Comparison of ENCODE assay signal across 9 mouse cellular contexts in genomic region chr16:42910016-42910415, GRCm38 (mm10). TPM values are rescaled to one million over a fixed set of nuclear protein-coding genes. Genes with fewer than 3 reads are reported as not detected.
DNase-seq lines count a peak whose midpoint lies in the region; ATAC-seq and TF ChIP-seq lines count a peak whose summit lies in the region.
"Had no signal": no experiment of that assay in that cellular context is flagged by ENCODE, and none has a peak within 500 bp of the region (broad histone marks: within the 10 kb centered on the region; RNA-seq: fewer than 3 reads in every experiment).

No protein-coding gene starts in this region.

- H3K4me1 ChIP-seq in liver, postnatal 0 days (ENCODE audit: insufficient read depth) = peaks cover 8% of the 10 kb centered on the region; the same call in 1 of the 2 replicates
- H3K4me1 ChIP-seq in liver, embryonic 11.5 days (replicated peaks; ENCODE audit: control insufficient read depth, insufficient read depth, low read length) = peaks cover 4% of the 10 kb centered on the region; the same call in 1 of the 2 replicates
- peaks cover 3 to 10% of the 10 kb centered on the region in 2 experiments for H3K4me1 ChIP-seq in heart, embryonic 14.5 days (ENCODE audit: control insufficient read depth in 2 of 2, insufficient read depth in 2 of 2, low read length in 2 of 2)
- peaks cover 3% of the 10 kb centered on the region; the same call in 1 of the 2 replicates for H3K4me1 ChIP-seq in midbrain, embryonic 14.5 days (ENCODE audit: control insufficient read depth, insufficient read depth, low read length)
- H3K4me1 ChIP-seq: neural tube, embryonic 12.5 days had no signal

- no peaks in the 10 kb centered on the region for H3K9me3 ChIP-seq in liver, postnatal 0 days (ENCODE audit: low read length)
- H3K9me3 ChIP-seq in liver, embryonic 11.5 days (ENCODE audit: control insufficient read depth, low read length) = no peaks in the 10 kb centered on the region
- no peaks in the 10 kb centered on the region for H3K9me3 ChIP-seq in heart, embryonic 14.5 days (ENCODE audit: control insufficient read depth, low read length)
- no peaks in the 10 kb centered on the region for H3K9me3 ChIP-seq in midbrain, embryonic 14.5 days (ENCODE audit: control insufficient read depth, low read length)
- H3K9me3 ChIP-seq: neural tube, embryonic 12.5 days had no signal

- no peak overlapping the region for H3K9ac ChIP-seq in liver, postnatal 0 days (replicated peaks)
- no peak overlapping the region for H3K9ac ChIP-seq in liver, embryonic 11.5 days (ENCODE audit: low read depth, low read length)
- H3K9ac ChIP-seq in heart, embryonic 14.5 days (ENCODE audit: low read length) = no peak overlapping the region
- no peak overlapping the region for H3K9ac ChIP-seq in midbrain, embryonic 14.5 days (replicated peaks; ENCODE audit: low read length)
- H3K9ac ChIP-seq: neural tube, embryonic 12.5 days had no signal

- WGBS in liver, postnatal 0 days (ENCODE audit: insufficient replicate concordance) = 22% methylated on average over 4 of the region's 4 CpGs
- WGBS in liver, embryonic 11.5 days = 63% methylated on average over 4 of the region's 4 CpGs
- WGBS in heart, embryonic 14.5 days = 49% methylated on average over 4 of the region's 4 CpGs
- 12% methylated on average over 4 of the region's 4 CpGs for WGBS in midbrain, embryonic 14.5 days

- peak overlapping the region; percentile 26 for H3K27ac ChIP-seq in liver, postnatal 0 days (ENCODE audit: low read depth)
- no peak overlapping the region for H3K27ac ChIP-seq in liver, embryonic 11.5 days (ENCODE audit: low read depth, low read length)
- peak overlapping the region; percentile 56 to 68; a peak in 3 of 4 replicates for H3K27ac ChIP-seq in heart, embryonic 14.5 days (replicated peaks in 1 of 2; ENCODE audit: control insufficient read depth in 1 of 2, insufficient read depth in 1 of 2, low read depth in 2 of 2, low read length in 2 of 2)
- H3K27ac ChIP-seq in midbrain, embryonic 14.5 days (replicated peaks; ENCODE audit: low read depth, low read length) = no peak overlapping the region
- H3K27ac ChIP-seq: neural tube, embryonic 12.5 days had no signal

- no peak for TF ChIP-seq EP300 in liver, postnatal 0 days (IDR thresholded peaks at IDR 0.05; ENCODE audit: low read depth)

- TF ChIP-seq CTCF in liver, postnatal 0 days (IDR thresholded peaks at IDR 0.05; ENCODE audit: low read depth) = no peak

- DNase-seq in liver, postnatal 0 days = no peak
- DNase-seq in liver, embryonic 11.5 days (ENCODE audit: low spot score) = no peak
- peak; percentile 37 for DNase-seq in cerebellum, adult 8-10 months
- DNase-seq in midbrain, embryonic 14.5 days = peak; percentile 51
- DNase-seq in frontal cortex, postnatal 36 days (ENCODE audit: low spot score in 2 of 2) = no peak
- DNase-seq in left cerebral cortex, postnatal 14 days (ENCODE audit: low spot score in 2 of 2) = no peak

- no peaks in the 10 kb centered on the region for H3K27me3 ChIP-seq in liver, postnatal 0 days (ENCODE audit: insufficient read depth, low read length)
- no peaks in the 10 kb centered on the region for H3K27me3 ChIP-seq in liver, embryonic 11.5 days (replicated peaks; ENCODE audit: control insufficient read depth, insufficient read depth, low read length)
- H3K27me3 ChIP-seq in heart, embryonic 14.5 days (ENCODE audit: control insufficient read depth, insufficient read depth, low read length) = no peaks in the 10 kb centered on the region
- H3K27me3 ChIP-seq in midbrain, embryonic 14.5 days (ENCODE audit: control insufficient read depth, insufficient read depth, low read length) = no peaks in the 10 kb centered on the region
- H3K27me3 ChIP-seq: neural tube, embryonic 12.5 days had no signal

- H3K36me3 ChIP-seq in liver, postnatal 0 days (replicated peaks; ENCODE audit: insufficient read depth, low read length) = no peaks in the 10 kb centered on the region
- no peaks in the 10 kb centered on the region for H3K36me3 ChIP-seq in liver, embryonic 11.5 days (ENCODE audit: control insufficient read depth, insufficient read depth, low read length)
- no peaks in the 10 kb centered on the region for H3K36me3 ChIP-seq in heart, embryonic 14.5 days (ENCODE audit: control insufficient read depth, insufficient read depth, low read length)
- H3K36me3 ChIP-seq in midbrain, embryonic 14.5 days (ENCODE audit: control insufficient read depth, insufficient read depth, low read length) = no peaks in the 10 kb centered on the region
- H3K36me3 ChIP-seq: neural tube, embryonic 12.5 days had no signal

- no peak overlapping the region for H3K4me3 ChIP-seq in liver, postnatal 0 days (ENCODE audit: low read depth, low read length)
- H3K4me3 ChIP-seq in liver, embryonic 11.5 days (ENCODE audit: low read depth, low read length) = no peak overlapping the region
- no peak overlapping the region for H3K4me3 ChIP-seq in heart, embryonic 14.5 days (ENCODE audit: control insufficient read depth in 1 of 2, insufficient read depth in 1 of 2, low read depth in 1 of 2, low read length in 2 of 2)
- H3K4me3 ChIP-seq in midbrain, embryonic 14.5 days (replicated peaks; ENCODE audit: low read depth, low read length) = no peak overlapping the region
- H3K4me3 ChIP-seq: erythroblast, embryonic 14.5 days; neural tube, embryonic 12.5 days had no signal

- intact Hi-C loops in left cerebral cortex, postnatal 14 days (cut with DNase I) = loop anchor here (5.0 to 10.0 kb wide), 4 partner anchors 73 to 738 kb away; no protein-coding TSS in a partner anchor

- ATAC-seq in liver, postnatal 0 days = no peak
- no peak for ATAC-seq in liver, embryonic 11.5 days (replicated peaks; ENCODE audit: low FRiP score)
- no peak for ATAC-seq in heart, embryonic 14.5 days (ENCODE audit: insufficient number of reproducible peaks, insufficient read depth, low FRiP score, low read depth)
- ATAC-seq in midbrain, embryonic 14.5 days (ENCODE audit: low FRiP score, low TSS enrichment) = no peak

- H3K4me2 ChIP-seq in liver, postnatal 0 days (ENCODE audit: low read depth, low read length) = peak overlapping the region; percentile 53
- H3K4me2 ChIP-seq in liver, embryonic 11.5 days = no peak overlapping the region
- H3K4me2 ChIP-seq in heart, embryonic 14.5 days (ENCODE audit: low read length) = no peak overlapping the region
- H3K4me2 ChIP-seq in midbrain, embryonic 14.5 days (ENCODE audit: low read length) = peak overlapping the region; percentile 16; the same call in 1 of the 2 replicates
- H3K4me2 ChIP-seq: neural tube, embryonic 12.5 days had no signal

RNA-seq across cellular contexts. Expression of gene Zbtb20, which starts 34.3 kb away (rescaled TPM):
- polyA plus RNA-seq in liver, postnatal 0 days (2015; fragmentation: Nextera tagmentation; extraction: Ambion mirVana) = 7.9 and 9.2 TPM in 2 replicates
- 6.6 and 7.6 TPM in 2 replicates for polyA plus RNA-seq in liver, embryonic 11.5 days (2014; fragmentation: Nextera tagmentation; extraction: Ambion mirVana)
- 49.4 and 50.3 TPM in 2 replicates for polyA plus RNA-seq in heart, embryonic 14.5 days (2014; fragmentation: Nextera tagmentation; extraction: Ambion mirVana)
- polyA plus RNA-seq in midbrain, embryonic 14.5 days (2014; fragmentation: Nextera tagmentation; extraction: Ambion mirVana) = 63.2 and 80.6 TPM in 2 replicates
- 10 to 100 TPM; 48.4 to 53.0 TPM for total RNA-seq in left cerebral cortex, postnatal 14 days (2021)

Comparison
In these comparisons a context has a peak if more than half of its experiments do, and no peak if none do; other contexts are left out.
1. H3K27ac ChIP-seq: peak in liver, postnatal 0 days (single experiment) and heart, embryonic 14.5 days (2 of 2); none in liver, embryonic 11.5 days (single experiment) and midbrain, embryonic 14.5 days (single experiment).
2. H3K4me2 ChIP-seq: peak in liver, postnatal 0 days (single experiment) and midbrain, embryonic 14.5 days (single experiment); none in liver, embryonic 11.5 days (single experiment) and heart, embryonic 14.5 days (single experiment).
3. DNase-seq: peak in cerebellum, adult 8-10 months (single experiment) and midbrain, embryonic 14.5 days (single experiment); none in liver, postnatal 0 days (single experiment), liver, embryonic 11.5 days (single experiment), frontal cortex, postnatal 36 days (0 of 2) and left cerebral cortex, postnatal 14 days (0 of 2).